Mouse (Mus musculus) kidney, embryonic 14.5 days (tissue): Measurements from ENCODE around the gene Sbk1. TPM values are rescaled to one million over a fixed set of nuclear protein-coding genes. Genes with fewer than 3 reads are reported as not detected.
A peak's percentile ranks its signal among the peaks of the same experiment; 100 is the strongest.

Experiments
- ATAC-seq: fragments of 200-750 bp; cut with Nextera tagmentation; 2 replicates; pipeline ENCODE4 v1.8.0; 2017; ENCODE audit warnings: moderate number of reproducible peaks, mild to moderate bottlenecking, moderate TSS enrichment, moderate library complexity; ENCODE audit not compliant: low FRiP score, low TSS enrichment
- H3K27ac ChIP-seq: fragments of 300-500 bp; sonication (generic); 2 replicates; pipeline ENCODE4 v1.5.1; 2014; ENCODE audit warnings: low read depth, mild to moderate bottlenecking, low read length, moderate library complexity, mixed read lengths
- H3K27me3 ChIP-seq: fragments of 300-500 bp; sonication (generic); 2 replicates; pipeline ENCODE4 v1.6.1; 2014; ENCODE audit warnings: mild to moderate bottlenecking, low read length; ENCODE audit not compliant: control insufficient read depth, insufficient read depth
- H3K36me3 ChIP-seq: fragments of 300-500 bp; sonication (generic); 2 replicates; pipeline ENCODE4 v1.6.1; 2014; ENCODE audit warnings: low read length, mixed read lengths; ENCODE audit not compliant: control insufficient read depth, insufficient read depth
- H3K4me1 ChIP-seq: fragments of 300-500 bp; sonication (generic); 2 replicates; pipeline ENCODE4 v1.6.1; 2014; ENCODE audit warnings: low read length, mixed read lengths; ENCODE audit not compliant: control insufficient read depth, insufficient read depth
- H3K4me2 ChIP-seq: fragments of 300-500 bp; sonication (generic); replicated peaks from 2 replicates; pipeline ENCODE4 v1.6.1; 2014; ENCODE audit warnings: low read depth, mild to moderate bottlenecking, low read length
- H3K4me3 ChIP-seq: fragments of 300-500 bp; sonication (generic); 2 replicates; pipeline ENCODE4 v1.5.1; 2014; ENCODE audit warnings: mild to moderate bottlenecking, low read length
- H3K9ac ChIP-seq: fragments of 300-500 bp; sonication (generic); 2 replicates; pipeline ENCODE4 v1.6.1; 2014; ENCODE audit warnings: low read depth, mild to moderate bottlenecking, low read length, moderate library complexity
- H3K9me3 ChIP-seq: fragments of 300-500 bp; sonication (generic); 2 replicates; pipeline ENCODE4 v1.6.1; 2016; ENCODE audit warnings: low read length; ENCODE audit not compliant: control insufficient read depth
- WGBS: fragments of 180-500 bp; shearing (Covaris S2); extraction: QIAGEN DNeasy Blood & Tissue Kit; methylation state at CpG from one replicate; pipeline ENCODE4 v1.1.7; 2014; 5-methylcytosine and 5-hydroxymethylcytosine counted together
- polyA plus RNA-seq: library from polyadenylated mRNA; unstranded; fragments of >200 nt; fragmentation: Nextera tagmentation; extraction: Ambion mirVana; gene quantifications from 2 replicates; pipeline ENCODE4 v1.2.1, GENCODE M21; 2014

Gene Sbk1
- polyA plus RNA-seq, 1 experiment from 2014 or later = 52.0 TPM

GRCm38 (mm10) chr7:126274137-126274536 is 1.7 kb downstream of the Sbk1 start:
- peaks cover 21% of the 10 kb centered on the region; the same call in 1 of the 2 replicates for H3K36me3 ChIP-seq
- WGBS = 28% methylated on average over 3 of the region's 3 CpGs
- H3K27ac ChIP-seq = no peak overlapping the region
- no peak for ATAC-seq
- peak overlapping the region; percentile 89 for H3K4me2 ChIP-seq
- peak overlapping the region; percentile 86 for H3K4me3 ChIP-seq
- peaks cover 41% of the 10 kb centered on the region for H3K4me1 ChIP-seq
- H3K9me3 ChIP-seq = no peaks in the 10 kb centered on the region
- peak overlapping the region; percentile 87; the same call in 1 of the 2 replicates for H3K9ac ChIP-seq
- no peaks in the 10 kb centered on the region for H3K27me3 ChIP-seq

GRCm38 (mm10) chr7:126274626-126275025 is 2.2 kb downstream of the Sbk1 start:
- peak overlapping the region; percentile 86 for H3K4me3 ChIP-seq
- H3K4me2 ChIP-seq = peak overlapping the region; percentile 89
- peaks cover 26% of the 10 kb centered on the region; the same call in 1 of the 2 replicates for H3K36me3 ChIP-seq
- H3K27ac ChIP-seq = no peak overlapping the region
- no peak for ATAC-seq
- H3K9me3 ChIP-seq = no peaks in the 10 kb centered on the region
- peaks cover 41% of the 10 kb centered on the region for H3K4me1 ChIP-seq
- WGBS = 24% methylated on average over 4 of the region's 4 CpGs
- H3K27me3 ChIP-seq = no peaks in the 10 kb centered on the region
- peak overlapping the region; percentile 87; the same call in 1 of the 2 replicates for H3K9ac ChIP-seq

- Histone ChIP-seq H3K4me1 (peaks cover 41% of the 10 kb centered on the region), H3K4me2 (no peak overlapping the region), H3K36me3 (peaks cover 32% of the 10 kb centered on the region; the same call in 1 of the 2 replicates), H3K27ac (no peak overlapping the region), H3K9me3 (no peaks in the 10 kb centered on the region), H3K9ac (no peak overlapping the region), H3K4me3 (no peak overlapping the region), H3K27me3 (no peaks in the 10 kb centered on the region)
- 79% methylated on average over 5 of the region's 5 CpGs for WGBS
- no peak for ATAC-seq
These were observed 3.3 kb downstream of the Sbk1 start for GRCm38 (mm10) chr7:126275711-126276110.

- Histone ChIP-seq H3K36me3 (peaks cover 36% of the 10 kb centered on the region; the same call in 1 of the 2 replicates), H3K9me3 (no peaks in the 10 kb centered on the region), H3K4me3 (no peak overlapping the region), H3K4me2 (no peak overlapping the region), H3K4me1 (peaks cover 38% of the 10 kb centered on the region), H3K9ac (no peak overlapping the region), H3K27me3 (no peaks in the 10 kb centered on the region), H3K27ac (no peak overlapping the region)
- 45% methylated on average over 6 of the region's 6 CpGs for WGBS
- no peak for ATAC-seq
These were observed 3.9 kb downstream of the Sbk1 start for GRCm38 (mm10) chr7:126276297-126276696.

- Histone ChIP-seq H3K27me3 (no peaks in the 10 kb centered on the region), H3K9me3 (no peaks in the 10 kb centered on the region), H3K27ac (no peak overlapping the region), H3K4me1 (peaks cover 36% of the 10 kb centered on the region), H3K4me3 (no peak overlapping the region), H3K36me3 (peaks cover 46% of the 10 kb centered on the region; the same call in 1 of the 2 replicates), H3K4me2 (0 out of 2 replicates have a peak overlapping the region, but pooled peaks have one; percentile 0), H3K9ac (peak overlapping the region; percentile 32; the same call in 1 of the 2 replicates)
- ATAC-seq = no peak
- WGBS = 47% methylated on average over 22 of the region's 22 CpGs
These were observed 5.3 kb downstream of the Sbk1 start for GRCm38 (mm10) chr7:126277536-126278295.

- Histone ChIP-seq H3K4me2 (no peak overlapping the region), H3K4me1 (peaks cover 36% of the 10 kb centered on the region), H3K9ac (no peak overlapping the region), H3K27me3 (no peaks in the 10 kb centered on the region), H3K4me3 (no peak overlapping the region), H3K9me3 (no peaks in the 10 kb centered on the region), H3K36me3 (peaks cover 52% of the 10 kb centered on the region; the same call in 1 of the 2 replicates), H3K27ac (no peak overlapping the region)
- ATAC-seq = no peak
- 91% methylated on average over 5 of the region's 5 CpGs for WGBS
These were observed 6.4 kb downstream of the Sbk1 start for GRCm38 (mm10) chr7:126278799-126279198.

GRCm38 (mm10) chr7:126279774-126280482 is 7.5 kb downstream of the Sbk1 start:
- ATAC-seq = no peak

GRCm38 (mm10) chr7:126280696-126281095 is 8.3 kb downstream of the Sbk1 start:
- no peak overlapping the region for H3K27ac ChIP-seq
- H3K36me3 ChIP-seq = peaks cover 47% of the 10 kb centered on the region; the same call in 1 of the 2 replicates
- no peaks in the 10 kb centered on the region for H3K9me3 ChIP-seq
- peaks cover 19% of the 10 kb centered on the region for H3K4me1 ChIP-seq
- H3K4me3 ChIP-seq = no peak overlapping the region
- no peak overlapping the region for H3K9ac ChIP-seq
- no peak for ATAC-seq
- no peaks in the 10 kb centered on the region for H3K27me3 ChIP-seq
- 60% methylated on average over 6 of the region's 6 CpGs for WGBS
- H3K4me2 ChIP-seq = no peak overlapping the region

More at GRCm38 (mm10) chr7:126279774-126280482, 7.5 kb downstream of the Sbk1 start:
- Histone ChIP-seq H3K9me3 (no peaks in the 10 kb centered on the region), H3K36me3 (peaks cover 53% of the 10 kb centered on the region; the same call in 1 of the 2 replicates), H3K4me3 (no peak overlapping the region), H3K4me2 (no peak overlapping the region), H3K27me3 (no peaks in the 10 kb centered on the region), H3K27ac (no peak overlapping the region), H3K4me1 (peaks cover 26% of the 10 kb centered on the region), H3K9ac (no peak overlapping the region)
- 64% methylated on average over 8 of the region's 8 CpGs for WGBS
